8 mouse cellular contexts compared by ENCODE assay signal in the genomic region with DNA sequence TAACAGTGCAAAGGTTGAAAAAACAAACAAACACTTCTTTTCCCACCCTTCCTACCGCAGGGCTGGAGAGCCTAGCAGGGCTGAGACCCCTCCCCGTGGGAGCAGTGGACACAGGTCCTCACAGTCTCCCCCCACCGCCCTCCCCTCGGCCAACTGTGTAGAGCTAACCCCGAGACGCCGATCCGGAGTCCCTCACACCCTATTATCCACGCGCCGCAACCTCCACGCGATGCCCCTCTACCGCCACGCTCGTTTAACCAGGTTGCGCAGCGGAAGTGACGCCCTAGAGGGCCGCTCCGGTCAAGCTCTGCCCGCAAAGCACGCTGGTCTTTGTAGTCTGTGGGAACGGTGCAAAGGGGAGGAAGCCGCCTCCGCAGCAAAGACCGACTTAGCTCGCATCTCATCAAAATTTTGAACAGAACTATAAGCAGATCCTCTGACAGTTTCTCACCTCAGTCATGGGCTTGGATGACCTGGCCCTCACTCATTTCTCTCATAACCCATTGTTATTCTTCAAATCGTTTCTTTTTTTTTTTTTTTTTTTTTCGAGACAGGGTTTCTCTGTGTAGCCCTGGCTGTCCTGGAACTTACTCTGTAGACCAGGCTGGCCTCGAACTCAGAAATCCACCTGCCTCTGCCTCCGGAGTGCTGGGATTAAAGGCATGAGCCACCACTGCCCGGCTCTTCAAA. TPM values are rescaled to one million over a fixed set of nuclear protein-coding genes. Genes with fewer than 3 reads are reported as not detected.
DNase-seq lines count a peak whose midpoint lies in the region; ATAC-seq lines count a peak whose summit lies in the region.

Gene Adat1, minus strand, starts transcription at position 290 of the 690 bp plus-strand sequence.

- peaks cover 67% of the 10 kb centered on the region for H3K36me3 ChIP-seq in heart, embryonic 13.5 days
- peaks cover 69% of the 10 kb centered on the region for H3K36me3 ChIP-seq in liver, embryonic 12.5 days
- peaks cover 36% of the 10 kb centered on the region for H3K36me3 ChIP-seq in stomach, embryonic 15.5 days

- no peak within 1 kb of the TSS for H3K27ac ChIP-seq in heart, embryonic 13.5 days (replicated peaks)
- peak within 1 kb of the TSS; percentile 56; the same call in 1 of the 2 replicates for H3K27ac ChIP-seq in liver, embryonic 12.5 days
- H3K27ac ChIP-seq in stomach, embryonic 15.5 days, result no peak within 1 kb of the TSS

- peak; percentile 89 for DNase-seq in CD4-positive helper T cell, adult 2 months (ENCODE audit: low read depth, low spot score)
- DNase-seq in brain, embryonic 18.5 days (ENCODE audit: low read depth, low spot score), result peak; percentile 79
- peak; percentile 93 for DNase-seq in kidney, postnatal 10 days
- DNase-seq in natural killer cell, adult 2 months (ENCODE audit: low spot score in 2 of 2), result peak; percentile 69 to 78

- H3K4me1 ChIP-seq in heart, embryonic 13.5 days, result peaks cover 11% of the 10 kb centered on the region
- peaks cover 19% of the 10 kb centered on the region for H3K4me1 ChIP-seq in liver, embryonic 12.5 days
- H3K4me1 ChIP-seq in stomach, embryonic 15.5 days, result peaks cover 4% of the 10 kb centered on the region

- peak within 1 kb of the TSS; percentile 84 for H3K4me2 ChIP-seq in heart, embryonic 13.5 days
- peak within 1 kb of the TSS; percentile 91 for H3K4me2 ChIP-seq in liver, embryonic 12.5 days
- peak within 1 kb of the TSS; percentile 71 for H3K4me2 ChIP-seq in stomach, embryonic 15.5 days

- no peaks in the 10 kb centered on the region for H3K27me3 ChIP-seq in heart, embryonic 13.5 days (replicated peaks)
- no peaks in the 10 kb centered on the region for H3K27me3 ChIP-seq in liver, embryonic 12.5 days (replicated peaks)
- no peaks in the 10 kb centered on the region for H3K27me3 ChIP-seq in stomach, embryonic 15.5 days (replicated peaks)

- peak within 1 kb of the TSS; percentile 84 for H3K4me3 ChIP-seq in heart, embryonic 13.5 days
- H3K4me3 ChIP-seq in liver, embryonic 12.5 days, result peak within 1 kb of the TSS; percentile 86
- peak within 1 kb of the TSS; percentile 89 for H3K4me3 ChIP-seq in stomach, embryonic 15.5 days (replicated peaks)

- peak; percentile 97 for ATAC-seq in erythroid progenitor cell, adult 5-6 weeks (replicated peaks; ENCODE audit: low FRiP score, poor library complexity, severe bottlenecking)
- peak; percentile 91 for ATAC-seq in heart, embryonic 13.5 days (ENCODE audit: extremely low read depth, insufficient number of reproducible peaks, low FRiP score, low TSS enrichment)
- ATAC-seq in liver, embryonic 12.5 days, result peak; percentile 94
- peak; percentile 90 for ATAC-seq in stomach, embryonic 15.5 days (ENCODE audit: insufficient read depth, low FRiP score, low read depth)

- 3% methylated on average over 32 of the region's 33 CpGs for WGBS in heart, embryonic 13.5 days
- WGBS in liver, embryonic 12.5 days (ENCODE audit: insufficient replicate concordance), result 3% methylated on average over 32 of the region's 33 CpGs
- 3% methylated on average over 33 of the region's 33 CpGs for WGBS in stomach, embryonic 15.5 days

- no peaks in the 10 kb centered on the region for H3K9me3 ChIP-seq in heart, embryonic 13.5 days
- no peaks in the 10 kb centered on the region for H3K9me3 ChIP-seq in liver, embryonic 12.5 days (replicated peaks)
- H3K9me3 ChIP-seq in stomach, embryonic 15.5 days, result no peaks in the 10 kb centered on the region

- H3K9ac ChIP-seq in heart, embryonic 13.5 days, result peak within 1 kb of the TSS; percentile 92
- H3K9ac ChIP-seq in liver, embryonic 12.5 days, result peak within 1 kb of the TSS; percentile 85
- peak within 1 kb of the TSS; percentile 76 for H3K9ac ChIP-seq in stomach, embryonic 15.5 days

RNA-seq across cellular contexts. Expression of gene Adat1, which starts in this region (rescaled TPM):
- 0.42 TPM in 1 of 2 replicates, not detected in the other for total RNA-seq in erythroid progenitor cell, adult 5-6 weeks (2015; ENCODE audit: low replicate concordance)
- total RNA-seq in erythroid progenitor cell, adult 5-6 weeks (2017; ENCODE audit: low replicate concordance), result 1.8 TPM in 1 of 2 replicates, not detected in the other
- 6.2 and 6.9 TPM in 2 replicates for polyA plus RNA-seq in heart, embryonic 13.5 days (2015; fragmentation: Nextera tagmentation; extraction: Ambion mirVana)
- 6.9 and 7.3 TPM in 2 replicates for polyA plus RNA-seq in liver, embryonic 12.5 days (2016; fragmentation: Nextera tagmentation; extraction: Ambion mirVana)
- polyA plus RNA-seq in stomach, embryonic 15.5 days (2015; fragmentation: Nextera tagmentation; extraction: Ambion mirVana), result 8.5 and 10.0 TPM in 2 replicates
